Mouse (Mus musculus): Measurements from ENCODE around the gene Gm43518.

DNA sequence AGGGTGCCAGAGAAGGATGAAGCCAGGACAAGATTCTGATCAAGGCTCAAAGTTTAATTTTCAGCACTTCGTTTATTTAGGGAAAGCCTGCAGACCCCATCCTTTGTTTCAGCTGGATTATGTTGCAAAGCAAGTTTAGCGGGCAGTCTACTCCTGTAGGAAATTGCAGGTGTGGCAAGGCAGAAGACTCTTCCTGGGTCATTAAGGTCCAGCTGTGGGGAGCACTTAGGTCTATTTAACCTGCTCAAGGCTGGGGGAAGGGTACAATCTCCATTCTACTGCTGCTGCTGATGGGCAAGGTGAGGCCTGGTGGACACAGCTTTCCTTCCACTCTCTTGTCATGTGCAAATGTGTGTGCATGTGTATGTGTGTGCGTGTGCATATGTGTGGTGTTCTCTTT lies 31.8 kb downstream of the Gm43518 start:
- TF ChIP-seq CTCF (conservative IDR thresholded peaks at IDR 0.05; ENCODE audit: insufficient read depth, insufficient read length, low read depth, low read length) (no peak), POLR2A (IDR thresholded peaks at IDR 0.05; ENCODE audit: low read depth, low read length) (no peak)

Measured in kidney, adult 2 months (tissue).